Mouse (Mus musculus) 3134 (cell line): Measurements from ENCODE around the gene Ccdc141.

Source experiments
- DNase-seq: peaks from one replicate; pipeline ENCODE4 v3.0.0-alpha.2; 2011; ENCODE audit warnings: low spot score; ENCODE audit not compliant: insufficient read length; ENCODE audit errors: extremely low read depth

The Ccdc141 gene

GRCm38 (mm10) chr2:76982391-76983145 is 187.9 kb downstream of the Ccdc141 start, which contains the start of gene Ttn:
Gene Ttn (minus strand): TSS chr2:76982547.
- DNase-seq = no peak

GRCm38 (mm10) chr2:76981717-76982116 is 188.7 kb downstream of the Ccdc141 start:
- DNase-seq = no peak

GRCm38 (mm10) chr2:76980146-76980545 is 190.3 kb downstream of the Ccdc141 start:
- no peak for DNase-seq

- DNase-seq = no peak
Measured at GRCm38 (mm10) chr2:76977650-76978049, 192.8 kb downstream of the Ccdc141 start.

GRCm38 (mm10) chr2:76972051-76972450 is 198.4 kb downstream of the Ccdc141 start:
- no peak for DNase-seq

- no peak for DNase-seq
Measured at GRCm38 (mm10) chr2:76971069-76971468, 199.4 kb downstream of the Ccdc141 start.

GRCm38 (mm10) chr2:76970669-76971068 is 199.8 kb downstream of the Ccdc141 start:
- DNase-seq = no peak

- no peak for DNase-seq
Measured at GRCm38 (mm10) chr2:76970204-76970603, 200.2 kb downstream of the Ccdc141 start.

GRCm38 (mm10) chr2:76969637-76970036 is 200.8 kb downstream of the Ccdc141 start:
- no peak for DNase-seq

- DNase-seq = no peak
Measured at GRCm38 (mm10) chr2:76968919-76969318, 201.5 kb downstream of the Ccdc141 start.

GRCm38 (mm10) chr2:76966582-76966981 is 203.9 kb downstream of the Ccdc141 start:
- no peak for DNase-seq

GRCm38 (mm10) chr2:76966013-76966412 is 204.4 kb downstream of the Ccdc141 start:
- DNase-seq = no peak

GRCm38 (mm10) chr2:76965542-76965941 is 204.9 kb downstream of the Ccdc141 start:
- no peak for DNase-seq

- DNase-seq = no peak
Measured at GRCm38 (mm10) chr2:76962045-76962432, 208.4 kb downstream of the Ccdc141 start.

GRCm38 (mm10) chr2:76961420-76962044 is 208.9 kb downstream of the Ccdc141 start:
- DNase-seq = no peak
